Mouse (Mus musculus) neutrophil, adult 5-6 weeks (primary cell): ENCODE data around the gene Trank1. TPM values are rescaled to one million over a fixed set of nuclear protein-coding genes. Genes with fewer than 3 reads are reported as not detected.

Experiments
- ATAC-seq: fragments of 151-379, 151-347 bp; 2 replicates; pipeline ENCODE4 v1.8.0; 2017; ENCODE audit warnings: mild to moderate bottlenecking, moderate TSS enrichment; ENCODE audit not compliant: insufficient number of reproducible peaks, poor library complexity, low FRiP score, severe bottlenecking; ENCODE audit errors: extremely low read depth
- total RNA-seq: library from RNA; stranded (forward); fragments of 200-1000 nt; gene quantifications from 2 replicates; pipeline ENCODE4 v1.2.3, GENCODE M21; 2017

Gene Trank1
- total RNA-seq, 1 experiment from 2014 or later: not detected

GRCm38 (mm10) chr9:111405080-111405428 lies 93.5 kb downstream of the Trank1 start:
- ATAC-seq: no peak

- ATAC-seq: no peak
Measured at GRCm38 (mm10) chr9:111408012-111408411, 96.5 kb downstream of the Trank1 start.

DNA sequence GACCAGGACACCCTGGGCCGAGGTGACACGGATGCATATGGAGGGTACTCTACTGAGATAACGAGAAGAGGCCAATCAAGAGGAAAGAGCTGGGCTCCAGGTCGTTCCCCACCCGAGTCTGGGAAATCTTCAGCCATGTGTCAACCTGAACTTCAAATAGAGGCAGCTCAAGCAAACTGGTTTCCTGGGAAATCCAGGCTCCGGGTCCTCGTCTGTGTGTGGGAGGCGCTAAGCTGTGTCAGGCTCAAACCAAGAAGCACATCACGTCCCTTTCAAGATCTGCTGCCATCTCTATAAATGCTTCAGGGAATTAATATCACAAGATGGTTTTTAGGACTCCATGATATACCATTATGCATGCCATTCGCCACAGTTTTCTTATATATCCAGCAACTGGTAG lies 96.9 kb downstream of the Trank1 start:
- no peak for ATAC-seq

GRCm38 (mm10) chr9:111412471-111413160 lies 101.1 kb downstream of the Trank1 start:
- ATAC-seq: no peak

- no peak for ATAC-seq
Measured at GRCm38 (mm10) chr9:111421862-111422261, 110.3 kb downstream of the Trank1 start.

- ATAC-seq: no peak
Measured at GRCm38 (mm10) chr9:111422567-111422966, 111.0 kb downstream of the Trank1 start.

DNA sequence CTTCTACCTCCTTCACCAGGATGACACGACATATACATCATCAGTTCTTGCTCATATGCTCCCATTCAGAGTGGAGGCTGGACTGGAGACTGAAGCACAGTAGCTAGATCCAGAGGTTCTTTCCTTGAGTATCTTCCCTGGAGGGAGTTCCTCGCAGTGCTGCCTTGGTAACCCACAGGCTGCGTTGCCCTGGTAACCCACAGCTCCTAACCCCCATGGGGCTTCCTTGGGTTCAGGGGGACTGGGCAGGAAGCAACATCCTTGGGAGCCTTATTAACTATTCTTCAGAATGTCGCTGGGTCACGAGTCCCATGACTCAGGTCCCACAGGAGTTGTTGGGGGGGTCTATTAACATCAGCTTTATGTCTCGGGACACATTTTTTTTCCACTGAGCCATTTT lies 113.6 kb downstream of the Trank1 start:
- ATAC-seq: no peak

- ATAC-seq: no peak
Measured at GRCm38 (mm10) chr9:111425952-111426351, 114.4 kb downstream of the Trank1 start.

DNA sequence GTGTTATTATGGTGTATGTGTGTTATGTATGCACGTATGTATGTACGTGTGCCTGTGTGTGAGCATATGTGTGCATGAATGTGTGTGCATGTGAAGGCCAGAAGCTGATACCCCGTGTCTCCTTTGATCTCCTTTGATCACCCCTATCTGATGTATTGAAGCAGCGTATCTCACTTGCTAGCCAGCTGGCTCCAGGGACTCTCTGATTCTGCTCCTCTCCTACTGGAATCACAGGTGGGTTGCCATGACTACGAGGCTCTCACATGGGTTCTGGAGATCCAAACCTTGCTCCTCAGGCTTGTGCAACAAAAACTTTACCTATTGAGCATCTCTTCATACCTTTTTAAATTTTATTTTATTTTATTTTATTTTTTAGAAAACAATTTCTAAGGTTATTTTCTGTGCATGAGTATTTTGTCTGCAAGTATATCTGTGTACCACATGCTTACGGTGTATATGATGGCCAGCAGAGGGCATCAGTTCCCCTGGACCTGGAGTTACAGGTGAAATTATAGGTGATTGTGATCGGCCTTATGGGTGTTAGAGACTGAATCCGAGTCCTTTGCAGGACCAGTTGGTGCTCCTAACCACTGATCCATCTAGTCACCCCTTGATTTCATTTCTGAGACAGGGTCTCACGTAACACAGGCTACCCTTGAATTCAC lies 116.5 kb downstream of the Trank1 start:
- ATAC-seq: no peak

- ATAC-seq: no peak
Measured at GRCm38 (mm10) chr9:111428698-111429362, 117.3 kb downstream of the Trank1 start.

- ATAC-seq: no peak
Measured at GRCm38 (mm10) chr9:111429363-111429750, 117.8 kb downstream of the Trank1 start.

DNA sequence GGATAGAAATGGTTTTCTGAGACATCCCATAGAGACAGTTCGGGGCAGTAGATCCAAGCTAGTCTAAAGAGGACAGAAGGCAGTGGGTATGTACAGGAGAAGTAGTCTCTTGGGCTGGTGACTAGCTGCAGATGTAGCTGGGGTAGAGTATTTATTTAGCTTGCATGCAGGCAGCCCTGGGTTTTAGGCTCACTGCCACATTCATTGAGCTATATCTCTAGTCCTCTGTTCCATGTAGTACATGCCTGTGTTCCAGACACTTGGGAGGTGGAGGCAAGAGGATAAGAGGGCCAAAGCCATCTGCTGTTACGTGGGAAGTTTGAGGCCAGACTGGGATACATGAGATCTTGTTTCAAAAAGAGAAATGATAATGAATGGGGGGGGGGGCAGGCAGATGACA lies 123.9 kb downstream of the Trank1 start:
- no peak for ATAC-seq

GRCm38 (mm10) chr9:111438904-111439835 lies 127.6 kb downstream of the Trank1 start, which contains the start of gene Dclk3:
Dclk3 (plus strand) TSS chr9:111439081.
- ATAC-seq: no peak

GRCm38 (mm10) chr9:111439836-111440201 lies 128.3 kb downstream of the Trank1 start:
- no peak for ATAC-seq

DNA sequence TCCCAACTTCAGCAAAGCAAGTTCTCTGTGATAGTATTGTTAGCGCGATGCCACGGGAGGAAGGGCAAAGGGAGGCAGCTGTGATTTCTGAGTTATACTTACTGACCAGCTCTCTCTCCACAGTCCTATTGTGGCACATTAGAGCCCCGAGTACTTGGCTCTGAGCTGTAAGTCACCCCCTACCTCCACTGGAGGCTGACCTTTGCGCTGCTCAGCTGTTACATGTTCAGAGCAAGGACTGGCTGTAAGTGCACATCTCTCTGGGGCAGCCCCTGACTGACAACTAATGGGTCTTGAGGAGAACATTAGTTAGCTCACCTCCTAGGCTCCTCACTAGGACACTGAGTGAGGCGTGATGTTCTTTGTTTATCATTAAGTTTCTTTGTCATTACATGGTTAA lies 128.9 kb downstream of the Trank1 start:
- no peak for ATAC-seq

GRCm38 (mm10) chr9:111441151-111441550 lies 129.6 kb downstream of the Trank1 start:
- no peak for ATAC-seq
